Mouse (Mus musculus): ENCODE measurements around the gene Zcchc7. TPM values are rescaled to one million over a fixed set of nuclear protein-coding genes. Genes with fewer than 3 reads are reported as not detected.
A peak's percentile ranks its signal among the peaks of the same experiment; 100 is the strongest.

Gene Zcchc7
- polyA plus RNA-seq, 1 experiment from 2014 or later, result 44.4 TPM

DNA sequence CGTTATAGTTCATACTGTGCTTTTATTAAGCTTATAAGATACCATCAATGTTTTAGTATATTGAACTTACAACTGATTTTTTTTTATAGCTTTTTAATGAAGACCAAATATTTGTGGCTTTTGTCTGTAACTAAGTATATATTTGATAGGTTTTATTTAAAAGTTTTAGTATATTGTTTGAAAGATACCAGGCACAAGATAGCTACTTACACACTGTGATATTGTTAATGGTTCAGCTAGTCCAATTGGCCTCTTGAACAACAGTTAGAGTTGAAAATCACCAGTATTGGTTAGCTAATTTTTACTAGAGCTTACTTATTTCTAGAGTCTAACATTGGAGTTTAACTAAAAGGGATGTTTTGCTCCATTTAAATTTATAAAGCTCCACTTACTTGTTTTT, 25.8 kb downstream of the Zcchc7 start:
- H3K4me1 ChIP-seq (replicated peaks; ENCODE audit: control insufficient read depth, insufficient read depth, low read length), result 0 out of 2 replicates have a peak, but pooled peaks cover 2% of the 10 kb centered on the region
- no peak overlapping the region for H3K4me3 ChIP-seq (replicated peaks; ENCODE audit: low read length)
- no peak overlapping the region for H3K4me2 ChIP-seq (ENCODE audit: low read length)
- 88% methylated on average over 1 of the region's 1 CpGs for WGBS
- ATAC-seq, result no peak
- H3K9ac ChIP-seq (replicated peaks; ENCODE audit: low read depth, low read length), result no peak overlapping the region
- H3K36me3 ChIP-seq (ENCODE audit: control insufficient read depth, insufficient read depth), result no peaks in the 10 kb centered on the region
- no peak overlapping the region for H3K27ac ChIP-seq (ENCODE audit: low read length)
- H3K9me3 ChIP-seq (ENCODE audit: control insufficient read depth, low read length), result no peaks in the 10 kb centered on the region
- H3K27me3 ChIP-seq (replicated peaks; ENCODE audit: control insufficient read depth, insufficient read depth, low read length), result no peaks in the 10 kb centered on the region

DNA sequence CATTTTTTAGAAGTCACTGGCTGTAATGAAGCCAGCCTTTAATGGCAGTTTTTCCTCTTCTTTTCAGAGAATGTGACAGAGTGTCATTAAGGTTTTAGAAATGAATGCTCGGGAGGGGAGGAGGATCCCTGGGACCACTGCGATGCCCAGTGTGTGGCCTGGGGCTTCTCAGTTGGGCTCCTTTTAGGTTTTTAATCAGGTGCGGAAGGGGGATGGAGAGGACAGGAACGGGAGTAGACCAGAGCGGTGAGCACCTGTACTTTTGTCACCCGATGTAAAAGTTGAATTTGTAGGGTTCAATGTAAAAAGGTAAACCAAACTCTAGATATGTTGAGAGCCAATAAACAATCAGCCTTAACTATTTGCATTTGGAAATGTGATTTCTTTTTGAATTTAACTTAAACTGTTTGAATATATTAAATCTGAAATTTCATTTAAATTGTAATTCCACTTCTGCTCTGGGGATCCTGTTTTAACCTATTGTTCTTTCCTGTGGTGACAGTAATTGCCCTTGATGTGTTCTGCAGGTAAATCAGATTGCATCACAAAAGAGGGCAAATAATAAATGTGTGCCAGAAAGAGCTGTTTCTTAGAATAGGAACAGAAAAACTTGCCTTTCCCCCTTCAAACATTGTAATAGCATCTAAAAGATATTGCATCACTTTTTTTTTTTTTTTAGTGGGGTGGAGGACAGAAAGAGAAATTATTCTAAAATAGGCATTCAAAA, 28.1 kb downstream of the Zcchc7 start:
- H3K27ac ChIP-seq (ENCODE audit: low read length), result no peak overlapping the region
- ATAC-seq, result no peak
- H3K27me3 ChIP-seq (replicated peaks; ENCODE audit: control insufficient read depth, insufficient read depth, low read length), result no peaks in the 10 kb centered on the region
- H3K36me3 ChIP-seq (ENCODE audit: control insufficient read depth, insufficient read depth), result no peaks in the 10 kb centered on the region
- H3K9me3 ChIP-seq (ENCODE audit: control insufficient read depth, low read length), result no peaks in the 10 kb centered on the region
- no peak overlapping the region for H3K4me2 ChIP-seq (ENCODE audit: low read length)
- no peak overlapping the region for H3K4me3 ChIP-seq (replicated peaks; ENCODE audit: low read length)
- H3K9ac ChIP-seq (replicated peaks; ENCODE audit: low read depth, low read length), result no peak overlapping the region
- H3K4me1 ChIP-seq (replicated peaks; ENCODE audit: control insufficient read depth, insufficient read depth, low read length), result no peaks in the 10 kb centered on the region
- 8% methylated on average over 6 of the region's 6 CpGs for WGBS

DNA sequence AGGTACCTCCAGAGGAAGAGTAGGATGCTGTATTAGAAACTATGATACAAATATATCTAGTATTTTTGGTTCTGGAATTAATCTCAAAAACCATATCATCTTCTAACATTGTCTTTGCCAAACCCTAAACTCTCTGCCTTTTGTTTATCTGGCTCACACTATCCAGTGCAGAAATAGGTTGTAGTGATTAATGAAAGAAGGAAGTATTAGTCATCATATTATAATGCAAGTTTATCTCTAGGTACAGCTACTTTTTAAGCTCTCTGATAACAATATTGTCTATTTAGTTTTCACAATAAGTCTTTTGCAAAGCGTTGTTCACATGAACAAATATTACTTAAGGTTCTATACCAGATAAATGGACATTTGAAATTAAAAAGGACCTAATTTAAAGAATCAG, 57.2 kb downstream of the Zcchc7 start:
- no peak overlapping the region for H3K27ac ChIP-seq (ENCODE audit: low read length)
- H3K4me1 ChIP-seq (replicated peaks; ENCODE audit: control insufficient read depth, insufficient read depth, low read length), result no peaks in the 10 kb centered on the region
- ATAC-seq, result no peak
- H3K9ac ChIP-seq (replicated peaks; ENCODE audit: low read depth, low read length), result no peak overlapping the region
- no peak overlapping the region for H3K4me3 ChIP-seq (replicated peaks; ENCODE audit: low read length)
- WGBS, result 98% methylated on average over 1 of the region's 1 CpGs
- no peaks in the 10 kb centered on the region for H3K36me3 ChIP-seq (ENCODE audit: control insufficient read depth, insufficient read depth)
- H3K9me3 ChIP-seq (ENCODE audit: control insufficient read depth, low read length), result no peaks in the 10 kb centered on the region
- H3K27me3 ChIP-seq (replicated peaks; ENCODE audit: control insufficient read depth, insufficient read depth, low read length), result no peaks in the 10 kb centered on the region
- H3K4me2 ChIP-seq (ENCODE audit: low read length), result no peak overlapping the region

DNA sequence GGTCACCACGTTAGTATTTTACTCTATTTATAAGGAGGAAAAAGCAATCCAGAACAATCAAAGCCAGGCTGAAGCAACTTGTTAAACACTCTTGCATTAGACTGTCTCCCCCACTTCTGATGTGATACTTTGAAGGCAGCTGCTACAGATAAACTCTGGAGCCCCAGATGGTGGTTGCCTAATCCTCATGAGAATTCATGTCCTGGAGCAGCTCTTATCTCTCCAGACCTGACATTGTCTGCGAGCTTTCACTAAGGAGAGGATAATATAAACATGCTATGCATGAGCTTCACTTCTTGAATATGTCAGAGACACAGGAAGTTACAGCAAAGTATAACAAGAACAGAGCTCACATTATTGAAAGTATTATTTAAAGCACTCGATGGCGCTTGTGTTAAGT, 58.1 kb downstream of the Zcchc7 start:
- Histone ChIP-seq H3K9ac (replicated peaks; ENCODE audit: low read depth, low read length) (no peak overlapping the region), H3K27me3 (replicated peaks; ENCODE audit: control insufficient read depth, insufficient read depth, low read length) (no peaks in the 10 kb centered on the region), H3K4me3 (replicated peaks; ENCODE audit: low read length) (no peak overlapping the region), H3K4me1 (replicated peaks; ENCODE audit: control insufficient read depth, insufficient read depth, low read length) (no peaks in the 10 kb centered on the region), H3K9me3 (ENCODE audit: control insufficient read depth, low read length) (no peaks in the 10 kb centered on the region), H3K36me3 (ENCODE audit: control insufficient read depth, insufficient read depth) (no peaks in the 10 kb centered on the region), H3K4me2 (ENCODE audit: low read length) (no peak overlapping the region), H3K27ac (ENCODE audit: low read length) (no peak overlapping the region)
- no peak for ATAC-seq
- WGBS, result 62% methylated on average over 4 of the region's 4 CpGs

DNA sequence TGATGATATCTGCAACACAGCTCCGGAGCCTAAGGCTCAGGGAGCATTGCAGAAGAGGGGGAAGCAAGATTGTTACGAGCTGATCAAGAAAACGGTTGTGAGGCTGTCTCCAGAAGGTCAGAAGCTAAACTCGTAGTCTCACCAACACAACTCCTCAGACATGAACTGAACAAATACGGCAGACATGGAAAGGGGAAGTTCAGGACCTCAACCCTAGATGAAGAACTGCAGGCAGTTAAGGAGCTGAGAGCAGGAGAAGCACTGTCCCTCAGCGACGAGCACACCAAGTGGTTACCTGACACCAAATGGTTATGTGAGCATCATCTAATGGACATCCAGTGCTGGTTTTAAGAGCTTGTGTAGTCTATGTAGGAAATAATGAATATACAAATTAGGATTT, 60.9 kb downstream of the Zcchc7 start:
- H3K27ac ChIP-seq (ENCODE audit: low read length), result no peak overlapping the region
- H3K36me3 ChIP-seq (ENCODE audit: control insufficient read depth, insufficient read depth), result no peaks in the 10 kb centered on the region
- no peaks in the 10 kb centered on the region for H3K9me3 ChIP-seq (ENCODE audit: control insufficient read depth, low read length)
- no peaks in the 10 kb centered on the region for H3K4me1 ChIP-seq (replicated peaks; ENCODE audit: control insufficient read depth, insufficient read depth, low read length)
- H3K4me2 ChIP-seq (ENCODE audit: low read length), result no peak overlapping the region
- no peak overlapping the region for H3K9ac ChIP-seq (replicated peaks; ENCODE audit: low read depth, low read length)
- H3K4me3 ChIP-seq (replicated peaks; ENCODE audit: low read length), result no peak overlapping the region
- ATAC-seq, result no peak
- H3K27me3 ChIP-seq (replicated peaks; ENCODE audit: control insufficient read depth, insufficient read depth, low read length), result no peaks in the 10 kb centered on the region
- WGBS, result 86% methylated on average over 7 of the region's 7 CpGs

DNA sequence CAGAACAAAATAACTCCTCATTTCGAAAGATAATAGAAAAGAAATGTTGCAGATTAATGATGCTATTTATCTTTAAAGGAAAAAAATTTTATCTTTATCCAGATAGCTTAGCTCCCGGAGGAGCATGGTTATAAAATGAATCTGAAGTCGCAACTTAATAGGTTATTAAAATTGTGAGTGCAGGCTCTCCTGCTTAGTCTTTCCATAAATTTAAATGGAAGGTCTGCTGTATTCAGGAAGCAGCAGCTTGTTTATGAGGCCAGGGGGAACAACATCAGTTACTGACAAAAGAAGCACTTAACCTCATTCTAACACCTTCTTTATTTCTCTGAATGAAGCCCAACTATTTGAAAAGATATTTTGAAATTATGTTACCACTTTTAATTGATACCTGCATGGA, 74.9 kb downstream of the Zcchc7 start:
- no peak overlapping the region for H3K4me2 ChIP-seq (ENCODE audit: low read length)
- H3K27ac ChIP-seq (ENCODE audit: low read length), result no peak overlapping the region
- H3K4me1 ChIP-seq (replicated peaks; ENCODE audit: control insufficient read depth, insufficient read depth, low read length), result no peaks in the 10 kb centered on the region
- 54% methylated on average over 3 of the region's 3 CpGs for WGBS
- H3K9me3 ChIP-seq (ENCODE audit: control insufficient read depth, low read length), result no peaks in the 10 kb centered on the region
- H3K4me3 ChIP-seq (replicated peaks; ENCODE audit: low read length), result no peak overlapping the region
- H3K36me3 ChIP-seq (ENCODE audit: control insufficient read depth, insufficient read depth), result no peaks in the 10 kb centered on the region
- H3K27me3 ChIP-seq (replicated peaks; ENCODE audit: control insufficient read depth, insufficient read depth, low read length), result no peaks in the 10 kb centered on the region
- no peak overlapping the region for H3K9ac ChIP-seq (replicated peaks; ENCODE audit: low read depth, low read length)
- no peak for ATAC-seq

DNA sequence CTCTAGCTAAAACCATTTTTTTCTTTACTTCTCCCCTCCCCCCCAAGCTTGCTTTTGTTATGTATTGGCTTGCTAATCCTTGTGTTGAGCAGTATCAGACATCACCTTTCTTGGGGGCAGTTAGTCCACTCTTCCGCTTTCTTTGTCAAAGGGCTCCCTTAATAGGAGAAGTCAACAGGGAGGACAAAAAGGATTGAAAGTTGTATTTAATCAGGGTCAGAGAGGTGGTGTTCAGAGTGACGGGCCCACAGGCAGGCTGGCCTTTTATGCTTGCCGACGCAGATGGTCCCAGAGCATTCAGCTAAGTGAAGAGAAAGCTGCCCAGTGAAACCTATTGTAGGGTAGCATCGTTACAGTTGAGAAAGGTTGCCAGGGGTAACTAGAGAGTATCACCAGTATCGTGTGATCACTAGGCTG, 96.2 kb downstream of the Zcchc7 start:
- Histone ChIP-seq H3K4me2 (ENCODE audit: low read length) (no peak overlapping the region), H3K9ac (replicated peaks; ENCODE audit: low read depth, low read length) (no peak overlapping the region), H3K27me3 (replicated peaks; ENCODE audit: control insufficient read depth, insufficient read depth, low read length) (no peaks in the 10 kb centered on the region), H3K27ac (ENCODE audit: low read length) (no peak overlapping the region), H3K9me3 (ENCODE audit: control insufficient read depth, low read length) (no peaks in the 10 kb centered on the region), H3K4me3 (replicated peaks; ENCODE audit: low read length) (no peak overlapping the region), H3K36me3 (ENCODE audit: control insufficient read depth, insufficient read depth) (no peaks in the 10 kb centered on the region), H3K4me1 (replicated peaks; ENCODE audit: control insufficient read depth, insufficient read depth, low read length) (peaks cover 4% of the 10 kb centered on the region; the same call in 1 of the 2 replicates)
- peak; percentile 61; the same call in 1 of the 2 replicates for ATAC-seq
- 7% methylated on average over 6 of the region's 6 CpGs for WGBS

DNA sequence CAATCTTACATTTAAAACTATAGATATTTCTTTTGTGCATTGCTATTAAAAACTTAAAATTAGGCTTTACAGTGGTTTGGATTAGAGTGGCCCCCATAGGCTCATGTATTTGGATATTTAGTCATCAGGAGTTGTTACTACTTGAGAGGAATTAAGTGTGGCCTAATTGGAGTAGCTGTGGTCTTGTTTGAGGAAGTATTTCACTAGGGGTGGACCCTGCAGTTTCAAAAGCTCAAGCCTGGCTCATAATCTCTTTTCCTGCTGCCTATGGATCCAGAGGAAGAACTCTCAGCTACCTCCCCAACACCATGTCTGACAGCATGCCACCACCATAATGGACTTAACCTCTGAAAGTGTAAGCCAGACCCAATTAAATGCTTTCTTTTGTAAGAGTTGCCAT, 115.9 kb downstream of the Zcchc7 start:
- Histone ChIP-seq H3K27ac (ENCODE audit: low read length) (no peak overlapping the region), H3K9ac (replicated peaks; ENCODE audit: low read depth, low read length) (no peak overlapping the region), H3K27me3 (replicated peaks; ENCODE audit: control insufficient read depth, insufficient read depth, low read length) (no peaks in the 10 kb centered on the region), H3K4me1 (replicated peaks; ENCODE audit: control insufficient read depth, insufficient read depth, low read length) (no peaks in the 10 kb centered on the region), H3K36me3 (ENCODE audit: control insufficient read depth, insufficient read depth) (no peaks in the 10 kb centered on the region), H3K4me3 (replicated peaks; ENCODE audit: low read length) (no peak overlapping the region), H3K4me2 (ENCODE audit: low read length) (no peak overlapping the region), H3K9me3 (ENCODE audit: control insufficient read depth, low read length) (no peaks in the 10 kb centered on the region)
- no peak for ATAC-seq

DNA sequence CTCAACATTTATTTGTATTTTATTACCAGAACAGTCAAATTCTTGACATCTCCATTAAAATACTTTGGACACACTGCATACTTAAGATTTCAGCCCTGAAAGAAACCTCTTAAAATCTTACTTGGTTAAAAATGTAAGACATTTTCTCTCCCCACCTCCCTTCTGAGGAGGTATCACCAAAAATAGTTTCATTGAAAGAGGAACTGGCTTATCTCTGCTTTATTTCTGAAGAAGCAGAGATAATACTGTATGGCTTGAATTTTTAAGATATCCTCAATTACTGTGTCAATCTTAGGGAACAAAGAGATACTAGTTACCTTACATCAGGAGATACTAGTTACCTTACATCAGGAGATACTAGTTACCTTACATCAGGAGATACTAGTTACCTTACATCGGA, 116.4 kb downstream of the Zcchc7 start:
- no peak for ATAC-seq
- Histone ChIP-seq H3K4me3 (replicated peaks; ENCODE audit: low read length) (no peak overlapping the region), H3K4me2 (ENCODE audit: low read length) (no peak overlapping the region), H3K4me1 (replicated peaks; ENCODE audit: control insufficient read depth, insufficient read depth, low read length) (no peaks in the 10 kb centered on the region), H3K27me3 (replicated peaks; ENCODE audit: control insufficient read depth, insufficient read depth, low read length) (no peaks in the 10 kb centered on the region), H3K9me3 (ENCODE audit: control insufficient read depth, low read length) (no peaks in the 10 kb centered on the region), H3K27ac (ENCODE audit: low read length) (no peak overlapping the region), H3K9ac (replicated peaks; ENCODE audit: low read depth, low read length) (no peak overlapping the region), H3K36me3 (ENCODE audit: control insufficient read depth, insufficient read depth) (no peaks in the 10 kb centered on the region)
- WGBS, result 95% methylated on average over 1 of the region's 1 CpGs

All from forebrain, embryonic 16.5 days (tissue).